ENCODE assay signal across 21 mouse cellular contexts in genomic region chr2:181787852-181788251, GRCm38 (mm10). TPM values are rescaled to one million over a fixed set of nuclear protein-coding genes. Genes with fewer than 3 reads are reported as not detected.
DNase-seq lines count a peak whose midpoint lies in the region; ATAC-seq lines count a peak whose summit lies in the region.
"Had no signal": no experiment of that assay in that cellular context is flagged by ENCODE, and none has a peak within 500 bp of the region (broad histone marks: within the 10 kb centered on the region; RNA-seq: fewer than 3 reads in every experiment).

No protein-coding gene starts in this region.

- ATAC-seq in forebrain, embryonic 12.5 days (ENCODE audit: low FRiP score), result no peak; the same call in 1 of the 2 replicates
- no peak for ATAC-seq in midbrain, embryonic 13.5 days
- peak; percentile 46; the same call in 1 of the 2 replicates for ATAC-seq in forebrain, embryonic 14.5 days
- ATAC-seq in neural tube, embryonic 14.5 days (ENCODE audit: low read depth), result peak; percentile 54; the same call in 1 of the 2 replicates
- ATAC-seq: hindbrain, embryonic 16.5 days; inflammation-experienced regulatory T-cells, adult 6 months; intestine, postnatal 0 days had no signal

- H3K4me3 ChIP-seq in forebrain, embryonic 12.5 days (replicated peaks), result no peak overlapping the region
- no peak overlapping the region for H3K4me3 ChIP-seq in forebrain, embryonic 10.5 days
- H3K4me3 ChIP-seq in midbrain, embryonic 13.5 days (replicated peaks), result no peak overlapping the region
- no peak overlapping the region for H3K4me3 ChIP-seq in midbrain, embryonic 10.5 days
- H3K4me3 ChIP-seq in forebrain, embryonic 14.5 days (ENCODE audit: low read depth, low read length), result no peak overlapping the region
- no peak overlapping the region for H3K4me3 ChIP-seq in neural tube, embryonic 14.5 days (ENCODE audit: low read depth, low read length)
- H3K4me3 ChIP-seq: embryonic facial prominence, embryonic 12.5 days; heart, adult 2 months; heart, embryonic 15.5 days; hindbrain, embryonic 10.5 days had no signal

- 0 out of 2 replicates have a peak overlapping the region, but pooled peaks have one; percentile 0 for H3K27ac ChIP-seq in forebrain, embryonic 12.5 days
- H3K27ac ChIP-seq in forebrain, embryonic 10.5 days, result no peak overlapping the region
- H3K27ac ChIP-seq in midbrain, embryonic 13.5 days, result 0 out of 2 replicates have a peak overlapping the region, but pooled peaks have one; percentile 11
- no peak overlapping the region for H3K27ac ChIP-seq in midbrain, embryonic 10.5 days (replicated peaks)
- no peak overlapping the region for H3K27ac ChIP-seq in forebrain, embryonic 14.5 days (ENCODE audit: low read depth, low read length)
- no peak overlapping the region for H3K27ac ChIP-seq in neural tube, embryonic 14.5 days (ENCODE audit: low read depth, low read length)
- H3K27ac ChIP-seq: embryonic facial prominence, embryonic 12.5 days; heart, adult 2 months; heart, embryonic 15.5 days; hindbrain, embryonic 10.5 days had no signal

- no peak overlapping the region for H3K4me2 ChIP-seq in forebrain, embryonic 12.5 days
- no peak overlapping the region for H3K4me2 ChIP-seq in midbrain, embryonic 13.5 days (replicated peaks)
- no peak overlapping the region for H3K4me2 ChIP-seq in forebrain, embryonic 14.5 days (ENCODE audit: low read length)
- H3K4me2 ChIP-seq in neural tube, embryonic 14.5 days (ENCODE audit: low read depth, low read length), result no peak overlapping the region
- H3K4me2 ChIP-seq: embryonic facial prominence, embryonic 12.5 days; heart, embryonic 11.5 days; heart, embryonic 15.5 days had no signal

- 41% methylated on average over 5 of the region's 5 CpGs for WGBS in forebrain, embryonic 12.5 days
- WGBS in forebrain, embryonic 10.5 days, result 64% methylated on average over 5 of the region's 5 CpGs
- 48% methylated on average over 5 of the region's 5 CpGs for WGBS in midbrain, embryonic 13.5 days
- WGBS in midbrain, embryonic 10.5 days, result 78% methylated on average over 5 of the region's 5 CpGs
- 15% methylated on average over 5 of the region's 5 CpGs for WGBS in forebrain, embryonic 14.5 days
- WGBS in neural tube, embryonic 14.5 days, result 44% methylated on average over 5 of the region's 5 CpGs

- DNase-seq in forebrain, embryonic 10.5 days (ENCODE audit: extremely low spot score, low spot score), result no peak
- no peak for DNase-seq in midbrain, embryonic 10.5 days (ENCODE audit: low spot score)
- peak; percentile 56 for DNase-seq in forebrain, embryonic 14.5 days (ENCODE audit: low spot score)
- DNase-seq in lung, postnatal 25 days (ENCODE audit: low spot score), result no peak
- no peak for DNase-seq in cerebellum, postnatal 36 days
- DNase-seq: adrenal gland, postnatal 10 days; cerebellum, adult 11-12 months; cerebellum, adult 9-10 months; gastrocnemius, postnatal 10 days; heart, adult 2 months had no signal

- H3K9ac ChIP-seq in forebrain, embryonic 12.5 days, result no peak overlapping the region
- no peak overlapping the region for H3K9ac ChIP-seq in midbrain, embryonic 13.5 days (replicated peaks)
- H3K9ac ChIP-seq in forebrain, embryonic 14.5 days (ENCODE audit: low read length), result no peak overlapping the region
- H3K9ac ChIP-seq in neural tube, embryonic 14.5 days (replicated peaks; ENCODE audit: low read depth, low read length), result no peak overlapping the region
- H3K9ac ChIP-seq: embryonic facial prominence, embryonic 12.5 days; heart, embryonic 15.5 days had no signal

- H3K9me3 ChIP-seq in forebrain, embryonic 12.5 days, result no peaks in the 10 kb centered on the region
- no peaks in the 10 kb centered on the region for H3K9me3 ChIP-seq in forebrain, embryonic 10.5 days
- no peaks in the 10 kb centered on the region for H3K9me3 ChIP-seq in midbrain, embryonic 13.5 days
- H3K9me3 ChIP-seq in midbrain, embryonic 10.5 days (replicated peaks), result no peaks in the 10 kb centered on the region
- H3K9me3 ChIP-seq in forebrain, embryonic 14.5 days (replicated peaks; ENCODE audit: control insufficient read depth, low read length), result no peaks in the 10 kb centered on the region
- no peaks in the 10 kb centered on the region for H3K9me3 ChIP-seq in neural tube, embryonic 14.5 days (ENCODE audit: control insufficient read depth, low read length)
- H3K9me3 ChIP-seq: embryonic facial prominence, embryonic 12.5 days; heart, embryonic 15.5 days; hindbrain, embryonic 10.5 days had no signal

- H3K4me1 ChIP-seq in forebrain, embryonic 12.5 days, result peaks cover 9% of the 10 kb centered on the region; the same call in 1 of the 2 replicates
- H3K4me1 ChIP-seq in forebrain, embryonic 10.5 days, result 0 out of 2 replicates have a peak, but pooled peaks cover 5% of the 10 kb centered on the region
- H3K4me1 ChIP-seq in midbrain, embryonic 13.5 days (replicated peaks), result peaks cover 8% of the 10 kb centered on the region
- no peaks in the 10 kb centered on the region for H3K4me1 ChIP-seq in midbrain, embryonic 10.5 days
- peaks cover 9% of the 10 kb centered on the region for H3K4me1 ChIP-seq in forebrain, embryonic 14.5 days (ENCODE audit: control insufficient read depth, insufficient read depth, low read length)
- no peaks in the 10 kb centered on the region for H3K4me1 ChIP-seq in neural tube, embryonic 14.5 days (ENCODE audit: control insufficient read depth, insufficient read depth, low read length)
- H3K4me1 ChIP-seq: embryonic facial prominence, embryonic 12.5 days; heart, embryonic 15.5 days; hindbrain, embryonic 10.5 days had no signal

- H3K27me3 ChIP-seq in forebrain, embryonic 12.5 days, result no peaks in the 10 kb centered on the region
- no peaks in the 10 kb centered on the region for H3K27me3 ChIP-seq in forebrain, embryonic 10.5 days (ENCODE audit: poor library complexity, severe bottlenecking)
- H3K27me3 ChIP-seq in midbrain, embryonic 13.5 days, result no peaks in the 10 kb centered on the region
- H3K27me3 ChIP-seq in midbrain, embryonic 10.5 days (ENCODE audit: low read depth, poor library complexity, severe bottlenecking), result no peaks in the 10 kb centered on the region
- no peaks in the 10 kb centered on the region for H3K27me3 ChIP-seq in forebrain, embryonic 14.5 days (replicated peaks; ENCODE audit: control insufficient read depth, insufficient read depth, low read length)
- no peaks in the 10 kb centered on the region for H3K27me3 ChIP-seq in neural tube, embryonic 14.5 days (ENCODE audit: control insufficient read depth, insufficient read depth, low read length)
- H3K27me3 ChIP-seq: embryonic facial prominence, embryonic 12.5 days; heart, embryonic 15.5 days had no signal

- peaks cover 41% of the 10 kb centered on the region for H3K36me3 ChIP-seq in forebrain, embryonic 12.5 days (replicated peaks)
- no peaks in the 10 kb centered on the region; the same call in 1 of the 2 replicates for H3K36me3 ChIP-seq in forebrain, embryonic 10.5 days (replicated peaks)
- peaks cover 70% of the 10 kb centered on the region for H3K36me3 ChIP-seq in midbrain, embryonic 13.5 days
- peaks cover 37% of the 10 kb centered on the region; the same call in 1 of the 2 replicates for H3K36me3 ChIP-seq in midbrain, embryonic 10.5 days
- peaks cover 64% of the 10 kb centered on the region for H3K36me3 ChIP-seq in forebrain, embryonic 14.5 days (ENCODE audit: control insufficient read depth, insufficient read depth, low read length)
- H3K36me3 ChIP-seq in neural tube, embryonic 14.5 days (ENCODE audit: control insufficient read depth, insufficient read depth, low read length), result peaks cover 24% of the 10 kb centered on the region; the same call in 1 of the 2 replicates
- H3K36me3 ChIP-seq: embryonic facial prominence, embryonic 12.5 days; heart, embryonic 15.5 days had no signal

RNA-seq across cellular contexts. Expression of gene Myt1, which starts 24.7 kb away (rescaled TPM):
- polyA plus RNA-seq in forebrain, embryonic 12.5 days (2016; fragmentation: Nextera tagmentation; extraction: Ambion mirVana), result 51.9 and 60.8 TPM in 2 replicates
- 9.5 and 11.5 TPM in 2 replicates for polyA plus RNA-seq in forebrain, embryonic 10.5 days (2016; fragmentation: Nextera tagmentation; extraction: Ambion mirVana)
- polyA plus RNA-seq in midbrain, embryonic 13.5 days (2015; fragmentation: Nextera tagmentation; extraction: Ambion mirVana), result 46.9 and 49.2 TPM in 2 replicates
- polyA plus RNA-seq in midbrain, embryonic 10.5 days (2016; fragmentation: Nextera tagmentation; extraction: Ambion mirVana), result 14.3 and 33.2 TPM in 2 replicates
- 22.3 and 23.5 TPM in 2 replicates for polyA plus RNA-seq in forebrain, embryonic 14.5 days (2014; fragmentation: Nextera tagmentation; extraction: Ambion mirVana)
- polyA plus RNA-seq in neural tube, embryonic 14.5 days (2014; fragmentation: Nextera tagmentation; extraction: Ambion mirVana), result 26.9 and 28.7 TPM in 2 replicates
- polyA plus RNA-seq: C2C12; inflammation-experienced regulatory T-cells, adult 6 months had no signal

RNA-seq across cellular contexts. Expression of gene Pcmtd2, which starts 49.8 kb away (rescaled TPM):
- polyA plus RNA-seq in forebrain, embryonic 12.5 days (2016; fragmentation: Nextera tagmentation; extraction: Ambion mirVana), result 36.2 and 36.9 TPM in 2 replicates
- 21.6 and 22.1 TPM in 2 replicates for polyA plus RNA-seq in forebrain, embryonic 10.5 days (2016; fragmentation: Nextera tagmentation; extraction: Ambion mirVana)
- 36.3 and 38.2 TPM in 2 replicates for polyA plus RNA-seq in midbrain, embryonic 13.5 days (2015; fragmentation: Nextera tagmentation; extraction: Ambion mirVana)
- polyA plus RNA-seq in midbrain, embryonic 10.5 days (2016; fragmentation: Nextera tagmentation; extraction: Ambion mirVana), result 24.8 and 29.7 TPM in 2 replicates
- 30.0 and 36.6 TPM in 2 replicates for polyA plus RNA-seq in forebrain, embryonic 14.5 days (2014; fragmentation: Nextera tagmentation; extraction: Ambion mirVana)
- polyA plus RNA-seq in neural tube, embryonic 14.5 days (2014; fragmentation: Nextera tagmentation; extraction: Ambion mirVana), result 30.6 and 38.7 TPM in 2 replicates

Comparison
In these comparisons a context has a peak if more than half of its experiments do, and no peak if none do; other contexts are left out.
1. ATAC-seq: peak in forebrain, embryonic 14.5 days (single experiment) and neural tube, embryonic 14.5 days (single experiment); none in forebrain, embryonic 12.5 days (single experiment) and midbrain, embryonic 13.5 days (single experiment).
2. H3K27ac ChIP-seq: peak in forebrain, embryonic 12.5 days (single experiment) and midbrain, embryonic 13.5 days (single experiment); none in forebrain, embryonic 10.5 days (single experiment), midbrain, embryonic 10.5 days (single experiment), forebrain, embryonic 14.5 days (single experiment) and neural tube, embryonic 14.5 days (single experiment).